Mouse (Mus musculus) liver, adult 2 months (tissue): ENCODE measurements at regions not wholly inside any gene's neighbourhood (a gene's known extent, or its start where the extent isn't known, plus 50 kb on each side); places are given as distances from the start of the nearest gene placed in this dataset.

Experiments
- CTCF ChIP-seq: fragments of 200-500 bp; IDR thresholded peaks from 2 replicates; pipeline ENCODE4 v1.5.1; 2011; ENCODE audit warnings: low read depth, low read length, control low read depth
- POLR2A ChIP-seq: fragments of 200-500 bp; IDR thresholded peaks from 2 replicates; pipeline ENCODE4 v1.6.1; 2011; ENCODE audit warnings: low read length, control low read depth; ENCODE audit not compliant: insufficient read depth; ENCODE audit errors: extremely low read depth

GRCm38 (mm10) chr6:31285981-31286737 is 112.4 kb upstream of the Mkln1 start:
- TF ChIP-seq CTCF = no peak
- TF ChIP-seq POLR2A = no peak
